Mouse (Mus musculus): ENCODE results near the gene Nisch. TPM values are rescaled to one million over a fixed set of nuclear protein-coding genes. Genes with fewer than 3 reads are reported as not detected.
A peak's percentile ranks its signal among the peaks of the same experiment; 100 is the strongest.

Gene Nisch
- total and polyA plus RNA-seq, 2 experiments from 2014 or later, result 199 to 300 TPM

DNA sequence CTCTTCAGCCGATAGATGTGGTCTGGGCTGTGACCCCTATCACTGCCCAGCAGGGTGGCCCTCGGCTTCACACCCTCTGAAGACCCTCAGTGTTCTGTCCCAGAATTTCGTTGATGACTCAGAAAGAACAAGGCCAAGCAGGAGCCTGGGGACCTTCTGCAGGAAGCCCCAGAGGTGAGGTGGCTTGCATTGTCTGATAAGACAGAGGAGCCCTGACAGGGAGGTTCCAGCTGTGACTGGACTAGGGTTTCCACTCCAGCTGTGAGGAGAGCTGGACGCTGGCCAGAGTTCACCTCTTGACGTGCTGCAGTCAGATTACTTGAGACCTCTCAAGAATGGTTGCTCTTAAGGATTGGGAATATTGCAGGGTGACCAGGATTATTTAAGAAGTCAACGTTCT lies 84.7 kb downstream of the Nisch start:
- Histone ChIP-seq H3K4me1 (ENCODE audit: insufficient read depth) (peaks cover 24% of the 10 kb centered on the region), H3K27ac (ENCODE audit: low read depth, low read length) (no peak overlapping the region), H3K9me3 (ENCODE audit: low read length) (no peaks in the 10 kb centered on the region), H3K27me3 (ENCODE audit: insufficient read depth, low read length) (no peaks in the 10 kb centered on the region), H3K4me2 (ENCODE audit: low read depth) (peak overlapping the region; percentile 65), H3K4me3 (ENCODE audit: low read depth, low read length) (peak overlapping the region; percentile 54; the same call in 1 of the 2 replicates), H3K36me3 (ENCODE audit: insufficient read depth) (0 out of 2 replicates have a peak, but pooled peaks cover 3% of the 10 kb centered on the region), H3K9ac (no peak overlapping the region)
- ATAC-seq (no peak), DNase-seq (no peak)
- WGBS, result 12% methylated on average over 6 of the region's 6 CpGs
- TF ChIP-seq CTCF (IDR thresholded peaks at IDR 0.05; ENCODE audit: low read depth), result no peak

DNA sequence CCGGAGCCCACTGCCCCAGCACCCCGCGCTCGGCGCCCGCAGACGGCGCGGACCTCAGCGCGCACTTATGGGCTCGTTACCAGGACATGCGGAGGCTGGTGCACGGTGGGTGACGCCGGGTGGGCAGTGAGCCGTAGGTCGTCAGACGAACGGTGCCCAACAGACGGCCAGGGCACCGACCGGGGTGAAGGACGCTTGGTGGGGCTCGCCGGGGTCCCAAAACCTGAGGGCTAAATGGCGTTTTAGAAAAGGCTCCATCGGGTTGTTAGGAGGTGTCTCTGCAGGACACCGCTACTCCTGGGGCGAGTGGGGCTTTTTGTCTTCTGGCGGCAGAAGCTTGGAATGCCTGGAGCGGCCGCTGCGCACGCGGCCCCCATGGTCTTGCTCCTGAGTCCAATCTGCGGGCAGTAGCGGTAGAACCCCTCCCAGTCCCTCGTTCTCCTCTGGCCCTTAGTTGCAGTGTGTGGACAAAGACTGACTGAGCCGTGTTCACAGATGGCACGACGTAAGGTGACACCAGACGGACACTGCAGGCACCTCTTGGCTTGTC lies 85.4 kb downstream of the Nisch start:
- peak overlapping the region; percentile 54 for H3K4me3 ChIP-seq (ENCODE audit: low read depth, low read length)
- no peaks in the 10 kb centered on the region for H3K36me3 ChIP-seq (ENCODE audit: insufficient read depth)
- ATAC-seq, result no peak
- peaks cover 24% of the 10 kb centered on the region for H3K4me1 ChIP-seq (ENCODE audit: insufficient read depth)
- H3K9ac ChIP-seq, result peak overlapping the region; percentile 68
- 2% methylated on average over 43 of the region's 43 CpGs for WGBS
- peak; percentile 26 for DNase-seq
- peak overlapping the region; percentile 65 for H3K4me2 ChIP-seq (ENCODE audit: low read depth)
- no peak for TF ChIP-seq CTCF (IDR thresholded peaks at IDR 0.05; ENCODE audit: low read depth)
- H3K27ac ChIP-seq (ENCODE audit: low read depth, low read length), result peak overlapping the region; percentile 69; the same call in 1 of the 2 replicates
- H3K9me3 ChIP-seq (ENCODE audit: low read length), result no peaks in the 10 kb centered on the region
- no peaks in the 10 kb centered on the region for H3K27me3 ChIP-seq (ENCODE audit: insufficient read depth, low read length)

DNA sequence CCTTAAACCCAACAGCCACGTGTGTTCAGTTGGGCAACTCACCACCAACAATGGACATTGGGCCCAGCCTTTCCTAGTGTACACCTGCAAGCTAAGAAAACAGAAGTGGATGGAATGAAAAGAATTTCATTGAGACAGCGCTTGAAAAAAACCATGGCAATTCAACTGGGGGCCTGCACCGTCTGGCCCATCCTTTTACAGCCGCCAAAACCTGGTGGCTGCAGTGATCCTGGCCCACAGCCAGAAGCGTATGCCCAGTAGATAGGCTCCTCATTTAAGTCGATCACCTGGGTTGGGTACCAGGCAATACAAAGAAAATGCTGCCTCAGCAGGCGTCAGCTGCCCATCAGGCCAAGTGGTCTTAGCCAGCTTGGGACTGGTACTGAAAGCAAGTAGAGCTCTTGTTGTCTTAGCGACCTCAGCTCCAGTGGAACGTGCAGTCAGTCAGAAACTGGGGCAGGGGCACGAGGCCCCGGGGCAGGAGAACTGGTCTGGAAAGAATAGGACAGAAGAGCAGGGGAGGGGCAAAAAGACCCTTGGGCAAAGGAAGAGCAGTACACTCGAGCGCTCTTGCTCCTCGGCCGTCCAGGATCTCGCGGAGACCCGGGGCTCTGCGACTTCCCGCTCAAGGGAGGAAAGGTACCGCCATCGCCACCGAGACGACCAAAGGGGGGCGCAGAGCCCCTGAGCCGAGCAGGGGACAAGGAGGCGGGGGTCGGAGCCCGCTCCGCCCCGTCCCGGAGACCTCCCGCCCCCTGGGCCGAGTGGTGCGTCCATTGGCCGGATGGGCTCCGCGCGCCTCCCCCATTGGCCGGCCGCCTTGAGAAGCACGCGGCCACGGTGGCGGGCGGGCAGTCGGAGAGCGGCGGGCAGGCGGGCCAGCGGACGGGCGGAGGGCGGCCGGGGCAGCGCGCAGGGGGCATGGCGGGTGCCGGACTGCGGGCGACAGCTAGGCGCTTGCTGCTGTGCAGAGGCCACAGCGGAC lies 86.2 kb downstream of the Nisch start, which contains the start of gene Nt5dc2:
Nt5dc2 (plus strand) TSS at position 818 of the 985 bp plus-strand sequence.
- peak; percentile 51 for ATAC-seq
- WGBS, result 6% methylated on average over 59 of the region's 63 CpGs
- no peaks in the 10 kb centered on the region for H3K27me3 ChIP-seq (ENCODE audit: insufficient read depth, low read length)
- H3K4me3 ChIP-seq (ENCODE audit: low read depth, low read length), result peak within 1 kb of the TSS; percentile 54
- H3K9me3 ChIP-seq (ENCODE audit: low read length), result no peaks in the 10 kb centered on the region
- peak within 1 kb of the TSS; percentile 65 for H3K4me2 ChIP-seq (ENCODE audit: low read depth)
- peak within 1 kb of the TSS; percentile 68 for H3K9ac ChIP-seq
- H3K4me1 ChIP-seq (ENCODE audit: insufficient read depth), result peaks cover 24% of the 10 kb centered on the region
- peak; percentile 88 for DNase-seq
- peak within 1 kb of the TSS; percentile 69 for H3K27ac ChIP-seq (ENCODE audit: low read depth, low read length)
- no peaks in the 10 kb centered on the region for H3K36me3 ChIP-seq (ENCODE audit: insufficient read depth)
- TF ChIP-seq CTCF (IDR thresholded peaks at IDR 0.05; ENCODE audit: low read depth), result peak; percentile 46

DNA sequence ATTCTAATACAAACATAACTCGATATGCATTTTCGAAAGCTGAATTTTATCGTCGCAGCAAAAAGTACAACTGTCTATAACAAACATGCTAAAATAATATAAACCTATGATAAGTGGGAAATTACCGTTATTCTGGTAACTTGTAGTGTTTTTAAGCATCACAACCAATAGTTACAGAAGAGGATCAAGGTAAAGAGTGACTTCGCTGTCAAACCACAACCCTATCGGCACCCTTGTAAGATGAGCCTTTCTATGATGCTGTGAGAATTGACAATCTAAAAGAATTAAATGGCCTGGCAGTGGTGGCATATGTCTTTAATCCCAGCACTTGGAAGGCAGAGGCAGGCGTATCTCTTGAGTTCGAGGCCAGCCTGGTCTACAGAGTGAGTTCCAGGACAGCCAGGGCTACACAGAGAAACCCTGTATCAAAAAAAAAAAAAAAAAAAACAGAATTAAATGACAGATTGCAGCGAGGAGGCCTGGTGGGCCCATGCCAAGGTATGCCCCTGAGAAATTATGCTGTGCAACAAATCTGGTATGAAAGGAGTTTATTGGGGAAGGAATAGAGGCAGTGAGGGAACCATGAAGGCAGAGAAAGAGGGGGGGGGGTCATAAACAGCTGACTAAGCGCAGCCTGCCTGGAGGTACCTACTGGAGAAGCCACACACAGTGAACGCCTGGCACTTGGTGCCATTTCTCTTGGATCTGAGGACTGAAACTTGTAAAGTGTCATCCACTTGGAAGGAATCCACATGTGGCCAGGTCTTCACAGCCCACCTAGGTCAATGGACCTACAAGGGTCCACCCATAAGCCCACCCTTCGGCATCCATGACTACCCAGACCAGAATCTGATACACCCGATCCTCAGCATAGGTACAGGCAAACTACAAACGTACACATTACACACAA lies 87.2 kb downstream of the Nisch start:
- WGBS, result 60% methylated on average over 15 of the region's 15 CpGs
- Histone ChIP-seq H3K27me3 (ENCODE audit: insufficient read depth, low read length) (no peaks in the 10 kb centered on the region), H3K4me2 (ENCODE audit: low read depth) (peak overlapping the region; percentile 72), H3K4me1 (ENCODE audit: insufficient read depth) (peaks cover 24% of the 10 kb centered on the region), H3K4me3 (ENCODE audit: low read depth, low read length) (peak overlapping the region; percentile 52), H3K9ac (0 out of 2 replicates have a peak overlapping the region, but pooled peaks have one; percentile 10), H3K36me3 (ENCODE audit: insufficient read depth) (no peaks in the 10 kb centered on the region), H3K27ac (ENCODE audit: low read depth, low read length) (peak overlapping the region; percentile 69), H3K9me3 (ENCODE audit: low read length) (no peaks in the 10 kb centered on the region)
- no peak for ATAC-seq
- DNase-seq, result peak; percentile 10
- TF ChIP-seq CTCF (IDR thresholded peaks at IDR 0.05; ENCODE audit: low read depth), result no peak

DNA sequence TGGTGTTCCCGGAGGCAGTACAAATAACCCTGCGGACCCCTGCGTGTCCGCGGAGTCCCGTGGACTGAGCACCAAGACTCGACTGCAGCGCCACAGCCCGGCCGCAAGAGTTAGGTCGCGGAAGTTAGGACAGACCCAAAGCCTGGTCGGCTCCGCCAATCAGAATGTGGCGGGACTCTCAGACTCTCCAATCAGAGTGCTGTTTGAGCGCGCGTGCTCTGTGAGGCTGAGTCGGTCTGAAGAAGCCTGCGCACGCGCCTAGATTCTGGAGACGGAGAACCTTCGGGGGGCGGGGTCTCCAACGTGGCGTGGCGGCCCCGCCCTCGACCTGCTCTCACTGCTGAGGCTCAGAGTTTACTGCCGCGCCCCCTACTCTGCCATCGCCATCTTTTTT lies 87.9 kb downstream of the Nisch start, which contains the start of gene Smim4:
Smim4 (minus strand) TSS at position 131 of the 394 bp plus-strand sequence.
- H3K27me3 ChIP-seq (ENCODE audit: insufficient read depth, low read length), result no peaks in the 10 kb centered on the region
- DNase-seq (peak; percentile 100), ATAC-seq (peak; percentile 97)
- H3K4me2 ChIP-seq (ENCODE audit: low read depth), result peak within 1 kb of the TSS; percentile 72
- H3K36me3 ChIP-seq (ENCODE audit: insufficient read depth), result no peaks in the 10 kb centered on the region
- peak within 1 kb of the TSS; percentile 64 for H3K9ac ChIP-seq
- H3K27ac ChIP-seq (ENCODE audit: low read depth, low read length), result peak within 1 kb of the TSS; percentile 69
- peak; percentile 76 for TF ChIP-seq CTCF (IDR thresholded peaks at IDR 0.05; ENCODE audit: low read depth)
- H3K4me1 ChIP-seq (ENCODE audit: insufficient read depth), result peaks cover 18% of the 10 kb centered on the region
- no peaks in the 10 kb centered on the region for H3K9me3 ChIP-seq (ENCODE audit: low read length)
- peak within 1 kb of the TSS; percentile 52 for H3K4me3 ChIP-seq (ENCODE audit: low read depth, low read length)
- WGBS, result under 1% methylated on average over 33 of the region's 33 CpGs
